Mouse (Mus musculus) midbrain, embryonic 13.5 days (tissue): ENCODE data around the gene Gm28891. TPM values are rescaled to one million over a fixed set of nuclear protein-coding genes. Genes with fewer than 3 reads are reported as not detected.
"Not testable (repeated sequence)": the region's sequence is repeated elsewhere in the genome, so short reads cannot be mapped to it uniquely, and the experiment has no call there.

Source experiments
- ATAC-seq: fragments of 200-750 bp; cut with Nextera tagmentation; 2 replicates; pipeline ENCODE4 v1.8.0; 2017; ENCODE audit warnings: mild to moderate bottlenecking, moderate TSS enrichment, moderate library complexity
- H3K27ac ChIP-seq: fragments of 300-500 bp; sonication (generic); 2 replicates; pipeline ENCODE4 v1.5.1; 2015; ENCODE audit warnings: inconsistent platforms, mild to moderate bottlenecking, moderate library complexity
- H3K27me3 ChIP-seq: fragments of 300-500 bp; sonication (generic); 2 replicates; pipeline ENCODE4 v1.6.1; 2015; ENCODE audit warnings: mild to moderate bottlenecking, inconsistent platforms
- H3K36me3 ChIP-seq: fragments of 300-500 bp; sonication (generic); 2 replicates; pipeline ENCODE4 v1.6.1; 2015; ENCODE audit warnings: mild to moderate bottlenecking, inconsistent platforms
- H3K4me1 ChIP-seq: fragments of 300-500 bp; sonication (generic); replicated peaks from 2 replicates; pipeline ENCODE4 v1.6.1; 2015; ENCODE audit warnings: inconsistent platforms
- H3K4me2 ChIP-seq: fragments of 300-500 bp; sonication (generic); replicated peaks from 2 replicates; pipeline ENCODE4 v1.6.1; 2015; ENCODE audit warnings: moderate library complexity, mild to moderate bottlenecking, inconsistent platforms
- H3K4me3 ChIP-seq: fragments of 300-500 bp; sonication (generic); replicated peaks from 2 replicates; pipeline ENCODE4 v1.5.1; 2015; ENCODE audit warnings: mild to moderate bottlenecking, inconsistent platforms
- H3K9ac ChIP-seq: fragments of 300-500 bp; sonication (generic); replicated peaks from 2 replicates; pipeline ENCODE4 v1.6.1; 2015; ENCODE audit warnings: mild to moderate bottlenecking, inconsistent platforms
- H3K9me3 ChIP-seq: fragments of 300-500 bp; sonication (generic); 2 replicates; pipeline ENCODE4 v1.6.1; 2016; ENCODE audit warnings: mild to moderate bottlenecking, inconsistent platforms
- WGBS: fragments of 180-500 bp; shearing (Covaris S2); methylation state at CpG from one replicate; pipeline ENCODE4 v1.1.7; 2015; 5-methylcytosine and 5-hydroxymethylcytosine counted together
- polyA plus RNA-seq: library from polyadenylated mRNA; unstranded; fragments of >200 nt; fragmentation: Nextera tagmentation; extraction: Ambion mirVana; gene quantifications from 2 replicates; pipeline ENCODE4 v1.2.1, GENCODE M21; 2015

The Gm28891 gene
- polyA plus RNA-seq = not detected in 2 replicates

DNA sequence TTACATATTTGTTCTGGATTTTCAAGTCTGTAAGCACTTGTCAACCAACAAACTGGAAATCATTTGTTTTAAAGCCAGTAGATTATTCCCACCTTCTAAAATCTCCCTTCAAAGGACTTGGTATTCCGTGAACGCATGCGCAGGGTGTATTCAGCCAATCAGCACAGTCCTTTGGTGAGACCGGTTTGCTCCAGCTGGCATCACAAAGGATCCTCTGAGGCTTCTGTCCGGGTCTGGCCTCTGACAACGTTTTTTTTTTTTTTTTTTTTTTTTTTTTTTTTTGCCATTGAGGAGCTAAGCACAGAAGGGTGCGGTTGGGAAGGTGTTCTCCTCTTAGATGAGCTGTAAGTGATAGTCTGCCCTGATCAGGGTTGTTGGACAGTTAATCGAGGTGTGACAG is at the start of gene Gm28891:
TSS of gene Gm28891 (plus strand) at position 301 of the 400 bp plus-strand sequence.
- not testable (repeated sequence) for H3K9ac ChIP-seq, H3K4me1 ChIP-seq, H3K4me3 ChIP-seq, H3K27me3 ChIP-seq, ATAC-seq, H3K36me3 ChIP-seq, H3K4me2 ChIP-seq, H3K9me3 ChIP-seq, H3K27ac ChIP-seq
- no CpG with 5 or more reads among the region's 8 CpGs for WGBS
